Mouse (Mus musculus) heart, embryonic 11.5 days (tissue): ENCODE data around the gene Specc1l. TPM values are rescaled to one million over a fixed set of nuclear protein-coding genes. Genes with fewer than 3 reads are reported as not detected.

Source experiments
- ATAC-seq: fragments of 200-750 bp; cut with Nextera tagmentation; replicated peaks from 2 replicates; pipeline ENCODE4 v1.8.0; 2017; ENCODE audit warnings: moderate library complexity; ENCODE audit not compliant: insufficient number of reproducible peaks, low FRiP score, low TSS enrichment
- H3K27ac ChIP-seq: fragments of 300-500 bp; sonication (generic); 2 replicates; pipeline ENCODE4 v1.5.1; 2014; ENCODE audit warnings: mild to moderate bottlenecking, low read depth, low read length
- H3K27me3 ChIP-seq: fragments of 300-500 bp; sonication (generic); 2 replicates; pipeline ENCODE4 v1.6.1; 2014; ENCODE audit warnings: mild to moderate bottlenecking, low read length, mixed read lengths; ENCODE audit not compliant: control insufficient read depth, insufficient read depth
- H3K36me3 ChIP-seq: fragments of 300-500 bp; sonication (generic); 2 replicates; pipeline ENCODE4 v1.6.1; 2014; ENCODE audit warnings: mild to moderate bottlenecking, low read length, moderate library complexity, mixed read lengths; ENCODE audit not compliant: control insufficient read depth, insufficient read depth
- H3K4me1 ChIP-seq: fragments of 300-500 bp; sonication (generic); 2 replicates; pipeline ENCODE4 v1.6.1; 2014; ENCODE audit warnings: low read length; ENCODE audit not compliant: control insufficient read depth, insufficient read depth
- H3K4me2 ChIP-seq: fragments of 300-500 bp; sonication (generic); 2 replicates; pipeline ENCODE4 v1.6.1; 2014; ENCODE audit warnings: mild to moderate bottlenecking, moderate library complexity
- H3K4me3 ChIP-seq: fragments of 300-500 bp; sonication (generic); 2 replicates; pipeline ENCODE4 v1.5.1; 2014; ENCODE audit warnings: low read depth, low read length
- H3K9ac ChIP-seq: fragments of 300-500 bp; sonication (generic); 2 replicates; pipeline ENCODE4 v1.6.1; 2014; ENCODE audit warnings: mild to moderate bottlenecking, low read depth, low read length, moderate library complexity
- H3K9me3 ChIP-seq: fragments of 300-500 bp; sonication (generic); replicated peaks from 2 replicates; pipeline ENCODE4 v1.6.1; 2016; ENCODE audit warnings: low read length; ENCODE audit not compliant: control insufficient read depth
- WGBS: fragments of 180-500 bp; shearing (Covaris S2); extraction: QIAGEN DNeasy Blood & Tissue Kit; methylation state at CpG from one replicate; pipeline ENCODE4 v1.1.7; 2014; ENCODE audit not compliant: insufficient replicate concordance; 5-methylcytosine and 5-hydroxymethylcytosine counted together
- polyA plus RNA-seq: library from polyadenylated mRNA; unstranded; fragments of >200 nt; fragmentation: Nextera tagmentation; extraction: Ambion mirVana; gene quantifications from 2 replicates; pipeline ENCODE4 v1.2.1, GENCODE M21; 2014

Gene Specc1l
- polyA plus RNA-seq, 1 experiment from 2014 or later, result 15.7 TPM

- Histone ChIP-seq H3K4me3 (no peak overlapping the region), H3K9me3 (no peaks in the 10 kb centered on the region), H3K4me1 (peaks cover 3% of the 10 kb centered on the region; the same call in 1 of the 2 replicates), H3K9ac (no peak overlapping the region), H3K36me3 (no peaks in the 10 kb centered on the region), H3K27me3 (no peaks in the 10 kb centered on the region), H3K4me2 (no peak overlapping the region), H3K27ac (no peak overlapping the region)
- ATAC-seq, result no peak
- 66% methylated on average over 11 of the region's 11 CpGs for WGBS
Measured at GRCm38 (mm10) chr10:75327081-75327480, 115.2 kb downstream of the Specc1l start.

GRCm38 (mm10) chr10:75328201-75328704, 116.4 kb downstream of the Specc1l start:
- H3K9me3 ChIP-seq, result no peaks in the 10 kb centered on the region
- ATAC-seq, result no peak
- H3K36me3 ChIP-seq, result no peaks in the 10 kb centered on the region
- no peaks in the 10 kb centered on the region for H3K27me3 ChIP-seq
- no peak overlapping the region for H3K4me2 ChIP-seq
- no peak overlapping the region for H3K9ac ChIP-seq
- peaks cover 3% of the 10 kb centered on the region; the same call in 1 of the 2 replicates for H3K4me1 ChIP-seq
- H3K27ac ChIP-seq, result no peak overlapping the region
- H3K4me3 ChIP-seq, result no peak overlapping the region
- 52% methylated on average over 4 of the region's 4 CpGs for WGBS

- no peak overlapping the region for H3K27ac ChIP-seq
- no peaks in the 10 kb centered on the region for H3K36me3 ChIP-seq
- WGBS, result 76% methylated on average over 3 of the region's 3 CpGs
- no peak for ATAC-seq
- no peaks in the 10 kb centered on the region for H3K9me3 ChIP-seq
- H3K27me3 ChIP-seq, result no peaks in the 10 kb centered on the region
- H3K9ac ChIP-seq, result no peak overlapping the region
- H3K4me1 ChIP-seq, result 0 out of 2 replicates have a peak, but pooled peaks cover 3% of the 10 kb centered on the region
- H3K4me3 ChIP-seq, result no peak overlapping the region
- H3K4me2 ChIP-seq, result no peak overlapping the region
Measured at GRCm38 (mm10) chr10:75332268-75332667, 120.4 kb downstream of the Specc1l start.

- WGBS, result 90% methylated on average over 23 of the region's 23 CpGs
- Histone ChIP-seq H3K4me3 (no peak overlapping the region), H3K27me3 (no peaks in the 10 kb centered on the region), H3K9ac (no peak overlapping the region), H3K4me2 (no peak overlapping the region), H3K27ac (no peak overlapping the region), H3K9me3 (no peaks in the 10 kb centered on the region), H3K36me3 (no peaks in the 10 kb centered on the region), H3K4me1 (0 out of 2 replicates have a peak, but pooled peaks cover 3% of the 10 kb centered on the region)
- ATAC-seq, result peak; percentile 55; the same call in 1 of the 2 replicates
Measured at GRCm38 (mm10) chr10:75333176-75333776, 121.4 kb downstream of the Specc1l start.

- Histone ChIP-seq H3K9ac (no peak overlapping the region), H3K9me3 (no peaks in the 10 kb centered on the region), H3K27me3 (no peaks in the 10 kb centered on the region), H3K36me3 (no peaks in the 10 kb centered on the region), H3K4me1 (0 out of 2 replicates have a peak, but pooled peaks cover 3% of the 10 kb centered on the region), H3K4me2 (no peak overlapping the region), H3K4me3 (no peak overlapping the region), H3K27ac (no peak overlapping the region)
- ATAC-seq, result no peak
- 44% methylated on average over 7 of the region's 7 CpGs for WGBS
Measured at GRCm38 (mm10) chr10:75334175-75334574, 122.3 kb downstream of the Specc1l start.

- H3K9me3 ChIP-seq, result no peaks in the 10 kb centered on the region
- 77% methylated on average over 6 of the region's 6 CpGs for whole genome bisulfite sequencing
- no peak overlapping the region for H3K9ac ChIP-seq
- 0 out of 2 replicates have a peak, but pooled peaks cover 3% of the 10 kb centered on the region for H3K4me1 ChIP-seq
- no peak for ATAC-seq
- H3K36me3 ChIP-seq, result no peaks in the 10 kb centered on the region
- H3K4me2 ChIP-seq, result no peak overlapping the region
- no peak overlapping the region for H3K4me3 ChIP-seq
- H3K27ac ChIP-seq, result no peak overlapping the region
- H3K27me3 ChIP-seq, result no peaks in the 10 kb centered on the region
Measured at GRCm38 (mm10) chr10:75335075-75335474, 123.2 kb downstream of the Specc1l start.

GRCm38 (mm10) chr10:75337231-75337630, 125.4 kb downstream of the Specc1l start:
- 0 out of 2 replicates have a peak, but pooled peaks cover 3% of the 10 kb centered on the region for H3K4me1 ChIP-seq
- no peaks in the 10 kb centered on the region for H3K27me3 ChIP-seq
- no peak for ATAC-seq
- H3K4me3 ChIP-seq, result no peak overlapping the region
- no peak overlapping the region for H3K27ac ChIP-seq
- H3K4me2 ChIP-seq, result no peak overlapping the region
- no peaks in the 10 kb centered on the region for H3K36me3 ChIP-seq
- H3K9me3 ChIP-seq, result no peaks in the 10 kb centered on the region
- WGBS, result 78% methylated on average over 10 of the region's 10 CpGs
- no peak overlapping the region for H3K9ac ChIP-seq

GRCm38 (mm10) chr10:75338852-75339251, 127.0 kb downstream of the Specc1l start:
- Histone ChIP-seq H3K9me3 (no peaks in the 10 kb centered on the region), H3K4me1 (0 out of 2 replicates have a peak, but pooled peaks cover 3% of the 10 kb centered on the region), H3K4me3 (no peak overlapping the region), H3K27ac (no peak overlapping the region), H3K27me3 (no peaks in the 10 kb centered on the region), H3K36me3 (no peaks in the 10 kb centered on the region), H3K9ac (no peak overlapping the region), H3K4me2 (no peak overlapping the region)
- no peak for ATAC-seq
- WGBS, result 72% methylated on average over 5 of the region's 5 CpGs

GRCm38 (mm10) chr10:75339377-75339776, 127.5 kb downstream of the Specc1l start:
- H3K4me2 ChIP-seq, result no peak overlapping the region
- WGBS, result 86% methylated on average over 7 of the region's 7 CpGs
- no peaks in the 10 kb centered on the region for H3K36me3 ChIP-seq
- no peak for ATAC-seq
- H3K4me3 ChIP-seq, result no peak overlapping the region
- no peak overlapping the region for H3K27ac ChIP-seq
- no peaks in the 10 kb centered on the region for H3K9me3 ChIP-seq
- H3K27me3 ChIP-seq, result no peaks in the 10 kb centered on the region
- 0 out of 2 replicates have a peak, but pooled peaks cover under 1% of the 10 kb centered on the region for H3K4me1 ChIP-seq
- H3K9ac ChIP-seq, result no peak overlapping the region
